Mouse (Mus musculus) bone marrow, adult 2 months (tissue): Measurements from ENCODE around the gene Npff.

Experiments used
- CTCF ChIP-seq: fragments of 200-500 bp; IDR thresholded peaks from 2 replicates; pipeline ENCODE4 v1.5.1; 2011; ENCODE audit warnings: low read length, control low read depth; ENCODE audit not compliant: control insufficient read depth, insufficient read depth
- POLR2A ChIP-seq: fragments of 200-500 bp; IDR thresholded peaks from 2 replicates; pipeline ENCODE4 v1.6.1; 2011; ENCODE audit warnings: low read depth, mild to moderate bottlenecking, control low read depth, low read length, borderline replicate concordance; ENCODE audit not compliant: control insufficient read depth

DNA sequence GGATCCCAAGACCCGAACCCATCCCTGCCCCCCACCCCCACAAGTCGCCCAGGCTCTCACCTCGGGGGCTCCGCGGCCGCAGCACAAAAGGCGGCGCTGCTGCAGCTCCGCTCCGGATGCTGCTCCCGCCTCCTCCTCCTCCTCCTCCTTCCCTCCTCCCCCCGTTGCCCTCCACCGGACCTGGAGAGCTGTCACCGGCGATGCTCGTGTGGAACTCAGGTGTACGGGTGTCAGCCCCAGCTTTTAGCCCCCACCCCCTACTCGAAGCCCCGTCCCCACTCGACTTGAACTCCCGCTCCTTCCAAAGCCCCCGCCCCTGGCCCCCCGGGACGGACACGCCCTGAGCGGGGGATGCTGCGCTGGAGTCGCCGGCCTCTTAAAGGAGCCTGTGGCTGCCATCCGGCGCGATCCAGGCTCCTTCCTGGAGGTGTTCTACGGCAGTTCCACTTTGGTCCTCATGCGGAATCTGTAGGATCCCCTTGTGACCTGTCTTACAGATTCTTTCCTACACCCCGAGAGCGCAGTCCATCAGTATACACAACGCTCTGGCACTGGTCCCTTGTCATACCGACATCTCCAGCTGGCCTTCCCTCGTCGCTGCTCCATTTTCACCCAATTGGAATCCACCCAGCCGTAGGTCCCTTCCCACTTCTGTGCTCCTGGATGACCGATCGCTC, 7.9 kb downstream of the Npff start, which contains the start of gene Map3k12:
- no peak for TF ChIP-seq CTCF
- TF ChIP-seq POLR2A = no peak
